Mouse (Mus musculus) retina, adult 2 months (tissue): Measurements from ENCODE around the gene Scpep1.
"Not testable (repeated sequence)": the region's sequence is repeated elsewhere in the genome, so short reads cannot be mapped to it uniquely, and the experiment has no call there.

Source experiments
- DNase-seq: peaks from one replicate; pipeline ENCODE4 v3.0.0-alpha.2; 2012; ENCODE audit warnings: low read depth, low spot score

Gene Scpep1

DNA sequence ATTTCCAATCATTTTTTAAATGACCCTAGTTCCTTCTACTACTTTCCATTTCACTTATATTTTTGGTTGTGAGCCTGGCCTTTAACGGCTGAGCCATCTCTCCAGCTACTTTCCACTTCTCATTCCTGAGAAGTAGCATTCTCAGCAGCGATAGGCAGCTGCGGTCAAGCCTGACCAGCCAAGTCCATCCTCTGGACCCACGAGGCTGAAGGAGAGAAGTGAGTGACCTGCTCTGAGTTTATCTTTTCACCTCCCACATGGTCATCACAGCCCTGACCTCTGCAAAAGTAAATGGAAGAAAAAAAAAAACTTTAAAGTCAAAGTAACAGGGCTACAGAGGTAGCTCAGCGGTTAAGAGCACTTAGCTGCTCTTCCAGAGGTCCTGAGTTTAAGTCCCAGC, 28.7 kb downstream of the Scpep1 start:
- no peak for DNase-seq

DNA sequence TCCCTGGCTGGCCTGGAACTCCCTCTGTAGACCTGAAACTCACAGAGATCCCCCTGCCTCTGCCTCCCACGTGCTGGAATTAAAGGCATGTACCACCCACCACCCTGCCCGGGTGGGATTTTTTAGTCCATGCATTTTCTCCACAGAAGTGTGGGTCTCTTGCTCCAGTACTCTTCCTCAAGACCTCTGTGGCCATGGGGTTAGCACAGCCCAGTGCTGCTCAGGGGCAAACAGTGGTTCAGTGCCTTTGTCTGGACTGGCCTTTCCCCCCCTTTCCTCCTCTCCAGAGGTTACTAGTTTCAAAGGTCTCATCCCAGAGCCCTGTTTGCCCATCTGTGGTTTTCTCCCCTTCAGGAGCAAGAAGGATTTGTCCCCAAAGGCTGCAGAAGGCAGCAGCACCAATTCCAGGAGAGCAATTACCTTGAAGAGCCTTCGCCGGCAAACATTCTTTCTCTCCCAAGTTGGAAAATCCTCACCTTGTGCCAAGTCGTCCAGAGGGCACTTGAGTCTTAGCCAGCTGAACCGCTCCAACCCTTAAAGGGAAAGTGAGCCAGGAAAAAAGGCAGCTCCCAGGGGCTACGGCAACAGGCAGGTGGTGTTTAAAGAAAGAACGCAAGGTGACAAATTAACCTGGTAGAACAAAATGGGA, 45.8 kb downstream of the Scpep1 start:
- DNase-seq = no peak

DNA sequence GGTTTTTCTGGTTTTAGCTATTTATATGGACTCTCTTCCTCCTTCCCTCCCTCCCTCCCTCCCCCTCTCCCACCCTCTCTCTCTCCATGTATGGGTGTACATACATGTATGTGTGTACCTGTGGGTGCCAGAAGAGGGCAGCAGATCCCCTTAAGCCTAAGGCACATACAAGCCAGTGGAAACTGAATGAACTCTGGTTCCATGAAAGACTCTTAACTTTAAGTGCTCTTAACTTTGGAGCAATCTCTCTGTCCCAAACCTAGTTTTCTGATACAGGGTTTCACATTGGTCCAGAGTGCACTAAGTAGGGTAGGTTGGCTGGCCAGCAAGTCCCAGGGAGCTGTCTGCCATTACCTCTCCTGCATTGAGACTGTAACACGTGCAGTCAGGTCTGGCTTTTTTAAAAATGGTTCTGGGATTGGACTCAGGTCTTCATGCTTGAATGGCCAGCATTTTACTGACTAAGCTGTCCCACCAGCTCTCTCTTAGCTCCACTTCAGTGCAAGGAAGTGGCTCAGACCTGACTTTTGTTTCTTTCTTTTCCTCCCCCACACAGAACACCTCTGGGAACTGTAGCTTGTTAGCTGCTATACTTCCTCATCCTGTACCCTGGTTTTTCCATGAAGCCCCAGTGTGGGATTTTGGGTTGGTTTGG, 46.6 kb downstream of the Scpep1 start:
- DNase-seq = peak; percentile 42

- DNase-seq = no peak
Measured at GRCm38 (mm10) chr11:88907886-88908285, 47.4 kb downstream of the Scpep1 start.

- DNase-seq = peak; percentile 56
Measured at GRCm38 (mm10) chr11:88905621-88906020, 49.6 kb downstream of the Scpep1 start.

DNA sequence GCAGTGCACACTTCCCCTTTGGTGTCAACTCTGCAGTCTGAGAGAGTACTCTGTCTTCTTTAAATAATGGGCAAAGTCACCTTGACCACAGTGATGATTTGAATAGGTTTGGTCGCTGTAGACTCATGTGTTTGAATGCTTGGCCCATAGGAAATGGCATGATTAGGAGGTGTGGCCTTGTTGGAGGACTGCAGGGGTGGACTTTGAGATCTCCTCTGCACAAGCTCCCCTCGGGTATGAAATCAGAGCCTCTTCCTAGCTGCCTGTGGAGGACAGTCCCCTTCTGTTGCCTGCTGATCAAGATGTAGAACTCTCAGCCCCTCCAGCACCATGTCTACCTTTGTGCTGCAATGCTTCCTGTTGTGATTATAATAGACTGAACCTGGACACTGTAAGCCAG, 51.2 kb downstream of the Scpep1 start:
- no peak for DNase-seq

DNA sequence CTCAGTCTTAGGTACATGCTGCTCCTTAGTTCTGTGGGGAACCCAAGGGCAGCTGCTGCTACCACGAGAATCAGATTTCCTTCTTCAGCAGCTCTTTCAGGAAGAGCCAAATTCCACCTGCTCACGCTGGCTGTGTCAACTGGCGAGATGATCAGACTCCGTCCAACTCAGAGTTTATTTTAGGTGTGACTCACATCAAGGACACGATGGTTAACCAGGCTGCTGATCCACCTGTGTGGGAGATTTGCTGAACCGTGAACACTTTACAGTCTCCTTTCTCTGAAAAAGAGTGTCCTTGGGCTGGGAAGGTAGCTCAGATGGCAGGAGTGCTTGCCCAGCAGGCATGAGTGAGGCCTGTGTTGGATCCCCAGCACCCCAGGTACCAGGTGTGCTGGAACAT, 52.5 kb downstream of the Scpep1 start:
- DNase-seq = no peak

DNA sequence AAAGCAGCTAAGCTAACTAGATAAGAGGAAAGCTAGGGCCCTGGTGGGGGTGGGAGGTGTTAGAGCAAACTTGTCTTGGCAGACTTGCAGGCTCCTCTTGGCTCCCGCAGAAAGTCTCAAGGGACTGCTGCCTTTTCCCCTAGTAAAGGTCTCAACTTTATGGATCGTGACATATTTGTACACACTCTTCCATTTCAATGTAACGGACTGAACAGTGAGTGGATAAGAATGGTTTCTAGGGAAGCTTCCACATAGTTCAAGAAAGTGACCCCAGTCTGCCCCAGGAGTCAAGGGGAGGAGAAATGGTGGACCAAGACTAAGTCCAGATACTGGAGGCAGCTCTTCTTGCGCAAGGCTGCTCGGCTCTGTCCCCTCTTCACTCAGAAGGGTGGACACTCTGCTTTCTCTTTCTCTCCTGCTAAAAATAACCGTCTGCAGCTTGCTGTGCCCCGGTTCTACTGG, 53.9 kb downstream of the Scpep1 start:
- DNase-seq = no peak

DNA sequence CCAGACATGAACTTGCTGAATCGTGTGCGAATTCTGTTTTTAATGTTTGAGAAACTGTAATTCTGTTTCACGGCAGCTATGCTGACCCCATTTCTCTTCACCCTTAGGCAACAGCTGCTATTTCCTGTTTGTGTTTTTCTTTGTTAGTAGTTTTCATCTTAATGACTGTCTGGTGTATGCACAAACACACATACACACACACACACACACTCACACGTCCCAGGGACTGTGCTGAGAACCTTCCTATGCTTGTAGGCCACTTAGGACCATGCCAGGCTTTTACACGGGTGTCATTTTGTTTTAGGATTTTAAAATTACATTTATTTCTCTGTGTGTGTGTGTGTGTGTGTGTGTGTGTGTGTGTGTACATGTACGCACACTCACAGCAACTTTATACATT, 55.7 kb downstream of the Scpep1 start:
- no peak for DNase-seq

- no peak for DNase-seq
Measured at GRCm38 (mm10) chr11:88898380-88898763, 56.9 kb downstream of the Scpep1 start.

DNA sequence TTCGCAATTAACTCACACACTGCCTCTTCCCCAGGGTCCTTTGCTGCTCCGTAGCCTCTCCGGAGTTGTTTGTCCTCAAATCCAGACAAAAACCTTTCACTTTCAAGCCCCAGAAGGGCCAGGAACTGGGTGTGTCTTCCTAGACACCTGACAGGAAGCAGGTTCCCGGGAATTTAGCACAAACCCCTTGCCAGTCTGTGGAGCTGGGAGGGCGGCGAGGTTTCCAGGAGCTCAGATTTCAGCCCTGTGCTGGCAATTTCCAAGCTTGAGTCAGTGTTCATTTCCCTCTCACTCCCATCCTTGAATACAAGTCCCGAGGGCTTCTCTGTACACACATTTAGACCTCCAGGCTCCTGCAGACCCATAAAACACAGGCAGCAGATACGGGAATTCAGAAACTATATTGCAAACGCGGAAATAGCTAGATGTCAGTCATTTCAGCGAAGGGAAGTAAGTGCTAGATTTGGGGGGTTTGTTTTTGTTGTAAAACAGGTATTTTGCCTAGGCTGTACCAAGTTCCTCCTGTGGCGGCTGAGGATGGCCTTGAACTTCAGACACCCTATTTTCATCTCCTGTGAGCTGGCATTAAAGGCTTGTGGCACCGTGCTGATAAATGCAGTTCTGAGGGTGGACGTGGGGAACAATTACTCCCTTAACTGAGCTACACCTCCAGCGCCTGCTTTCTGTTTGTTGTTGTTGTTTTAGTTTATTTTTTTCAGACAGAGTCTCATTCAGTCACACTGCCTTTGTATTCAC, 57.5 kb downstream of the Scpep1 start:
- no peak for DNase-seq

GRCm38 (mm10) chr11:88895800-88896232, 59.4 kb downstream of the Scpep1 start:
- DNase-seq = not testable (repeated sequence)

DNA sequence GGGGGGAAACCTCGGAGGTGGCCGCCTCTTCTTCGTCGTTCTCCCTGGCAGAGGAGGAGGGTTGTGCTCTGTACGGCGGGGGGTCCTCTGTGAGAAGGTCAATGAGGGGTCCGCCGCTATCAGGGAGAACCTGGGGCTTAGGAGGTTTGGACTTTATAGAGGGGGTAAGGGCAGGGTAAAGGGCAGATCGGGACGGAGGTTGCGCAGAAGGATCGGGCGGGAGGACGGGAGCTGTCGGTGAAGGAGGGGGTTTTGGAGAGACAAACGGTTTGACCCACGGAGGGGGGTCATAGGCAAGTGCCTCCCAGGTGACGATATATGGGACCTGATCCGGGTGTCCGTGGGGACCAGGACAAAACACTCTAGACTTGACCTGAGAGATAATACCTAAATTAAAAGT, 60.0 kb downstream of the Scpep1 start:
- not testable (repeated sequence) for DNase-seq

DNA sequence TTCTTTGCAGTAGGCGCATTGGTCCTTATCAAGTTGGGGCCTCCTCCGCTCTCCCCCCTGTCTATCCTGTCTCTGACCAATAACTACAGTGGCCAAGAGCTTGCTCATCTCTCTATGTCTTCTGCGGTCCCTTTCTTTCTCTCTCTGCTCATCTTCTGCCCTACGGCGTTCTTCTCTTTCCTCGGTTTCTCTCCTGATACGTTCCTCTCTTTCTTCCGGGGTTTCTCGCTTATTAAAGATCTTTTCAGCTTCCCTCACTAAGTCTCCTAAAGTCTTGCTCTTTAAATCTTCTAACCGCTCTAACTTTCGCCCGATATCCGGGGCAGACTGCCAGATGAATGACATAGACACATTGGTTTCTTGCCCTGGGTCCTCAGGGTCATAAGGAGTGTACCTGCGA, 61.0 kb downstream of the Scpep1 start:
- not testable (repeated sequence) for DNase-seq

DNA sequence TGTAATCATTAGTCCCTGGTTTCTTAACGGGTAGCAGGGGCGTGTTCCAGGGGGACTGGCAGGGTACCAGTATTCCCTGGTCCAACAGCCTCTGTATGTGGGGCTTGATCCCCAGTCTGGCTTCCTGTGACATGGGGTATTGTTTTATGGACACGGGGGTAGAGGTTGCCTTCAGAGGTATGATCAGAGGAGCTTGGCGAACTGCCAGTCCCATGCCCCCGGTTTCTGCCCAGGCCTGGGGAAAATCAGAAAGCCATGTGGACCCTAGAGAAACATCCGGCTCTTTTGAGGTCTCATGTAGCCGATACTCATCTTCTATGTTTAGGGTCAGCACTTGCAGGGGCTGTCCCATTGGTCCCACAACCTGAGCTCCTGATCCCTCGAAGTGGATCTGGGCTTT, 61.8 kb downstream of the Scpep1 start:
- DNase-seq = not testable (repeated sequence)

GRCm38 (mm10) chr11:88892789-88893188, 62.5 kb downstream of the Scpep1 start:
- not testable (repeated sequence) for DNase-seq

GRCm38 (mm10) chr11:88891921-88892561, 63.2 kb downstream of the Scpep1 start:
- not testable (repeated sequence) for DNase-seq

GRCm38 (mm10) chr11:88891446-88891845, 63.8 kb downstream of the Scpep1 start:
- DNase-seq = not testable (repeated sequence)

GRCm38 (mm10) chr11:88890904-88891303, 64.4 kb downstream of the Scpep1 start:
- DNase-seq = not testable (repeated sequence)

DNA sequence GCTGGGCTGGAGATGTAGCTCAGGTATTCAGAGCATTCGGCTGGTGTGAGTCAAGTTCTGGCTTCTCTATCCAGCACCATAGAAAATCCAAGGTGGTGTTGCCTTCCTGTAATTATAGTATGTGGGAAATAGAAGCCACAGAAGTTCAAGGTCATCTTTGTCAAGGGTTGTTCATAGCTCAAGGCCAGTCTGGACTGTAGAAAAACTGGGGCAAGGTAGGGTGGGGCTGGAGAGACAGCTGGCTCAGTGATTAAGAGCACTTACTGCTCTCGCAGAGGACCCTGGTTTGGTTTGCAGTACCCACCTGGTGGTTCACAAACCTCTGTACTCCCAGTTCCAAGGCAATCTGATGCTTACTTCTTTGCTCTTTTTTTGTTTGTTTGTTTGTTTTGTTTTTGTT, 66.3 kb downstream of the Scpep1 start:
- DNase-seq = no peak

- DNase-seq = peak; percentile 64
Measured at GRCm38 (mm10) chr11:88884376-88885065, 70.7 kb downstream of the Scpep1 start.
